8 mouse cellular contexts compared by ENCODE assay signal in the genomic region with DNA sequence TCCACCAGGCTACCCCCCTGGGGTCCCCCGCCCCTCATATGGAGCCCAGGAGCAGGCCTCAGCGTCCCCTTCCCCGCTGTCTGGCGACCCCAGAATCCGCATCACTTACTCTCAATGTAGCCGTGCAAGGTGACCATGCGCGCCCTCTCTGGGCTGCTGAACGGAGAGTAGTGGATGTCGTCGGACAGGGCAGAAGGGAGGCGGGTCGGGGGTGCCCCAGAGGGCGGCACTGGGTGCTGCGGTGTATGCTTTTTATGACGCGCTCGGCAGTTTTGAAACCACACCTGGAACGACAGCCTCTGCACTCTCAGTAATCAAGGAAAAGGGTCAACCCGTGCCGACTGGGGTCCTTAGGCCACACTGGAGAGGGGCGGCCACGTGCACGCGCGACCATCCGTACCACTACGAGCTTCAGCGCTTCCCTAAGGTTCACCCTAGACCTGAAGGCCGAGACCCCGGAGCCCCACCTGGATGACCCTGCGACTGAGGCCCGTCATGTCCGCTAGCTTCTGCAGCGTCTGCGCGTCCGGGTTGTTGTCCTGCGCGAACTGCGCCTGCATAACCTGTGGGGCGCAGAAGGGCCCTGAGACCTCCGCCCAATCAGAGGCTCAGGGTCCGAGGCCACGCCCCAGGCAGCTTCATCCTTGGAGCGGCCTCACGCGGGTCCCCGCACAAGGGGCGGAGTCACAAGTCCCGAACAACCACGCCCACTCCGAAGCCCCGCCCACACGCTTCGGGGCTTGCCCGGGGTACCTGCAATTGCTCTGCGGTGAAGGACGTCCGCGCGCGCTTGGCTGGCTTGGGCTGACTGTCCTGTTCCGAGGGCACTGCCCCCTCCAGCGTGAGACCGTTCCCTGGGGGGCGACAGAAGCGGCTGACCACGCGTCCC. TPM values are rescaled to one million over a fixed set of nuclear protein-coding genes. Genes with fewer than 3 reads are reported as not detected.
DNase-seq lines count a peak whose midpoint lies in the region; ATAC-seq and TF ChIP-seq lines count a peak whose summit lies in the region.

No protein-coding gene starts in this region.

- WGBS in intestine, postnatal 0 days: 3% methylated on average over 70 of the region's 70 CpGs
- 1% methylated on average over 70 of the region's 70 CpGs for WGBS in neural tube, embryonic 14.5 days

- no peak overlapping the region for H3K27ac ChIP-seq in intestine, postnatal 0 days (ENCODE audit: low read depth, low read length)
- H3K27ac ChIP-seq in neural tube, embryonic 14.5 days (ENCODE audit: low read depth, low read length): no peak overlapping the region

- H3K4me1 ChIP-seq in intestine, postnatal 0 days (replicated peaks; ENCODE audit: control insufficient read depth, insufficient read depth, low read length): 0 out of 2 replicates have a peak, but pooled peaks cover 5% of the 10 kb centered on the region
- H3K4me1 ChIP-seq in neural tube, embryonic 14.5 days (ENCODE audit: control insufficient read depth, insufficient read depth, low read length): peaks cover 6% of the 10 kb centered on the region

- no peak for TF ChIP-seq POLR2A in brain, embryonic 14.5 days (IDR thresholded peaks at IDR 0.05; ENCODE audit: borderline replicate concordance, extremely low read depth, insufficient read depth, insufficient read length, poor library complexity, severe bottlenecking)

- no peak for TF ChIP-seq CTCF in brain, embryonic 14.5 days (IDR thresholded peaks at IDR 0.05; ENCODE audit: borderline replicate concordance, extremely low read depth, insufficient read depth, insufficient read length)
- no peak for TF ChIP-seq CTCF in intestine, postnatal 0 days (IDR thresholded peaks at IDR 0.05; ENCODE audit: low read depth)

- peak overlapping the region; percentile 85 for H3K4me2 ChIP-seq in intestine, postnatal 0 days (replicated peaks; ENCODE audit: low read depth)
- H3K4me2 ChIP-seq in neural tube, embryonic 14.5 days (ENCODE audit: low read depth, low read length): peak overlapping the region; percentile 50

- no peaks in the 10 kb centered on the region for H3K36me3 ChIP-seq in intestine, postnatal 0 days (ENCODE audit: control insufficient read depth, insufficient read depth)
- H3K36me3 ChIP-seq in neural tube, embryonic 14.5 days (ENCODE audit: control insufficient read depth, insufficient read depth, low read length): no peaks in the 10 kb centered on the region

- peaks cover 72% of the 10 kb centered on the region for H3K27me3 ChIP-seq in intestine, postnatal 0 days (replicated peaks; ENCODE audit: control insufficient read depth, insufficient read depth, low read length)
- H3K27me3 ChIP-seq in neural tube, embryonic 14.5 days (ENCODE audit: control insufficient read depth, insufficient read depth, low read length): peaks cover 54% of the 10 kb centered on the region

- intact Hi-C loops in heart, postnatal 25 days (cut with DNase I): no loop called here

- no peaks in the 10 kb centered on the region for H3K9me3 ChIP-seq in intestine, postnatal 0 days (ENCODE audit: control insufficient read depth)
- no peaks in the 10 kb centered on the region for H3K9me3 ChIP-seq in neural tube, embryonic 14.5 days (ENCODE audit: control insufficient read depth, low read length)

- H3K9ac ChIP-seq in intestine, postnatal 0 days (ENCODE audit: low read depth, low read length): no peak overlapping the region
- H3K9ac ChIP-seq in neural tube, embryonic 14.5 days (replicated peaks; ENCODE audit: low read depth, low read length): no peak overlapping the region

- DNase-seq in heart, adult 11 months: peak; percentile 90
- DNase-seq in heart, postnatal 25 days (ENCODE audit: low spot score): no peak
- peak; percentile 77 for DNase-seq in brain, embryonic 14.5 days (ENCODE audit: low read depth)
- peak; percentile 73 for DNase-seq in forelimb bud, embryonic 11.5 days (ENCODE audit: low read depth, low spot score)
- peak; percentile 38 to 57 for DNase-seq in lung, adult 18-20 months
- peak; percentile 64 to 72 for DNase-seq in thymus, postnatal 36 days

- peak overlapping the region; percentile 49 for H3K4me3 ChIP-seq in intestine, postnatal 0 days (ENCODE audit: low read depth, low read length)
- peak overlapping the region; percentile 29 for H3K4me3 ChIP-seq in neural tube, embryonic 14.5 days (ENCODE audit: low read depth, low read length)

- ATAC-seq in intestine, postnatal 0 days: peak; percentile 47
- ATAC-seq in neural tube, embryonic 14.5 days (ENCODE audit: low read depth): peak; percentile 72

RNA-seq across cellular contexts. Expression of a gene that starts 14.1 kb away (rescaled TPM):
- 1 to 10 TPM; 5.1 to 5.6 TPM for total RNA-seq in heart, postnatal 25 days (2021)
- 16.9 and 28.7 TPM in 2 replicates for polyA plus RNA-seq in brain, embryonic 14.5 days (2012; rRNA removed)
- 0.58 and 0.61 TPM in 2 replicates for polyA plus RNA-seq in intestine, postnatal 0 days (2015; fragmentation: Nextera tagmentation; extraction: Ambion mirVana)
- 1.6 TPM in 1 of 2 replicates, not detected in the other for polyA plus RNA-seq in neural tube, embryonic 14.5 days (2014; fragmentation: Nextera tagmentation; extraction: Ambion mirVana)

RNA-seq across cellular contexts. Expression of a gene that starts 41.8 kb away (rescaled TPM):
- total RNA-seq in heart, postnatal 25 days (2021): not detected
- 0.93 and 2.3 TPM in 2 replicates for polyA plus RNA-seq in brain, embryonic 14.5 days (2012; rRNA removed)
- not detected in 2 replicates for polyA plus RNA-seq in intestine, postnatal 0 days (2015; fragmentation: Nextera tagmentation; extraction: Ambion mirVana)
- 0.40 and 1.3 TPM in 2 replicates for polyA plus RNA-seq in neural tube, embryonic 14.5 days (2014; fragmentation: Nextera tagmentation; extraction: Ambion mirVana)

RNA-seq across cellular contexts. Expression of a gene that starts 41.9 kb away (rescaled TPM):
- total RNA-seq in heart, postnatal 25 days (2021): 100 to 1,000 TPM; 676 to 685 TPM
- 123 and 135 TPM in 2 replicates for polyA plus RNA-seq in brain, embryonic 14.5 days (2012; rRNA removed)
- 343 and 361 TPM in 2 replicates for polyA plus RNA-seq in intestine, postnatal 0 days (2015; fragmentation: Nextera tagmentation; extraction: Ambion mirVana)
- polyA plus RNA-seq in neural tube, embryonic 14.5 days (2014; fragmentation: Nextera tagmentation; extraction: Ambion mirVana): 302 and 344 TPM in 2 replicates

RNA-seq across cellular contexts. Expression of a gene that starts 45.1 kb away (rescaled TPM):
- total RNA-seq in heart, postnatal 25 days (2021): 10 to 100 TPM; 41.9 to 43.3 TPM
- polyA plus RNA-seq in brain, embryonic 14.5 days (2012; rRNA removed): 23.7 and 33.5 TPM in 2 replicates
- polyA plus RNA-seq in intestine, postnatal 0 days (2015; fragmentation: Nextera tagmentation; extraction: Ambion mirVana): 17.3 and 20.4 TPM in 2 replicates
- polyA plus RNA-seq in neural tube, embryonic 14.5 days (2014; fragmentation: Nextera tagmentation; extraction: Ambion mirVana): 24.8 and 30.4 TPM in 2 replicates

RNA-seq across cellular contexts. Expression of a gene that starts 45.5 kb away (rescaled TPM):
- 10 to 100 TPM; 34.5 to 38.1 TPM for total RNA-seq in heart, postnatal 25 days (2021)
- polyA plus RNA-seq in brain, embryonic 14.5 days (2012; rRNA removed): 73.3 and 86.3 TPM in 2 replicates
- polyA plus RNA-seq in intestine, postnatal 0 days (2015; fragmentation: Nextera tagmentation; extraction: Ambion mirVana): 26.5 and 28.9 TPM in 2 replicates
- polyA plus RNA-seq in neural tube, embryonic 14.5 days (2014; fragmentation: Nextera tagmentation; extraction: Ambion mirVana): 138 and 145 TPM in 2 replicates
